Mouse (Mus musculus) forebrain, embryonic 12.5 days (tissue): ENCODE measurements around the gene Apoc3. TPM values are rescaled to one million over a fixed set of nuclear protein-coding genes. Genes with fewer than 3 reads are reported as not detected.

Experiments
- ATAC-seq: fragments of 200-750 bp; cut with Nextera tagmentation; 2 replicates; pipeline ENCODE4 v1.8.0; 2017; ENCODE audit warnings: moderate TSS enrichment; ENCODE audit not compliant: low FRiP score
- H3K27ac ChIP-seq: fragments of 300-500 bp; sonication (generic); 2 replicates; pipeline ENCODE4 v1.5.1; 2016; ENCODE audit warnings: mild to moderate bottlenecking
- H3K27me3 ChIP-seq: fragments of 300-500 bp; sonication (generic); 2 replicates; pipeline ENCODE4 v1.6.1; 2016; ENCODE audit warnings: mild to moderate bottlenecking
- H3K36me3 ChIP-seq: fragments of 300-500 bp; sonication (generic); replicated peaks from 2 replicates; pipeline ENCODE4 v1.6.1; 2016; ENCODE audit warnings: mild to moderate bottlenecking
- H3K4me1 ChIP-seq: fragments of 300-500 bp; sonication (generic); 2 replicates; pipeline ENCODE4 v1.6.1; 2016
- H3K4me2 ChIP-seq: fragments of 300-500 bp; sonication (generic); 2 replicates; pipeline ENCODE4 v1.6.1; 2016; ENCODE audit warnings: mild to moderate bottlenecking, moderate library complexity
- H3K4me3 ChIP-seq: fragments of 300-500 bp; sonication (generic); replicated peaks from 2 replicates; pipeline ENCODE4 v1.5.1; 2016; ENCODE audit warnings: mild to moderate bottlenecking
- H3K9ac ChIP-seq: fragments of 300-500 bp; sonication (generic); 2 replicates; pipeline ENCODE4 v1.6.1; 2016; ENCODE audit warnings: mild to moderate bottlenecking
- H3K9me3 ChIP-seq: fragments of 300-500 bp; sonication (generic); 2 replicates; pipeline ENCODE4 v1.6.1; 2016
- WGBS: fragments of 180-500 bp; shearing (Covaris S2); methylation state at CpG from one replicate; pipeline ENCODE4 v1.1.7; 2016; 5-methylcytosine and 5-hydroxymethylcytosine counted together
- polyA plus RNA-seq: library from polyadenylated mRNA; unstranded; fragments of >200 nt; fragmentation: Nextera tagmentation; extraction: Ambion mirVana; gene quantifications from 2 replicates; pipeline ENCODE4 v1.2.1, GENCODE M21; 2016

Apoc3 gene
- polyA plus RNA-seq: not detected in 2 replicates

GRCm38 (mm10) chr9:46235596-46235648 lies at the start of gene Apoc3:
Gene Apoc3, minus strand, starts transcription at chr9:46235636.
- H3K27ac ChIP-seq: no peak within 1 kb of the TSS
- H3K9me3 ChIP-seq: no peaks in the 10 kb centered on the region
- no peak for ATAC-seq
- no peaks in the 10 kb centered on the region for H3K36me3 ChIP-seq
- H3K27me3 ChIP-seq: 0 out of 2 replicates have a peak, but pooled peaks cover 12% of the 10 kb centered on the region
- H3K9ac ChIP-seq: no peak within 1 kb of the TSS
- peaks cover 5% of the 10 kb centered on the region for H3K4me1 ChIP-seq
- no peak within 1 kb of the TSS for H3K4me2 ChIP-seq
- no peak within 1 kb of the TSS for H3K4me3 ChIP-seq

GRCm38 (mm10) chr9:46282631-46283436 lies 47.4 kb upstream of the Apoc3 start, which contains the start of gene Bud13:
Gene Bud13, plus strand, starts transcription at chr9:46283008.
- Histone ChIP-seq H3K4me1 (peaks cover 8% of the 10 kb centered on the region), H3K4me3 (peak within 1 kb of the TSS; percentile 93), H3K27me3 (no peaks in the 10 kb centered on the region), H3K9me3 (no peaks in the 10 kb centered on the region), H3K27ac (peak within 1 kb of the TSS; percentile 81), H3K4me2 (peak within 1 kb of the TSS; percentile 61), H3K36me3 (peaks cover 56% of the 10 kb centered on the region), H3K9ac (peak within 1 kb of the TSS; percentile 92)
- WGBS: under 1% methylated on average over 55 of the region's 55 CpGs
- ATAC-seq: peak; percentile 91

- no peak for ATAC-seq
- H3K9me3 ChIP-seq: no peaks in the 10 kb centered on the region
- H3K4me2 ChIP-seq: no peak overlapping the region
- H3K9ac ChIP-seq: no peak overlapping the region
- H3K27me3 ChIP-seq: peaks cover 16% of the 10 kb centered on the region
- peaks cover 13% of the 10 kb centered on the region for H3K4me1 ChIP-seq
- peaks cover 48% of the 10 kb centered on the region for H3K36me3 ChIP-seq
- H3K27ac ChIP-seq: no peak overlapping the region
- no peak overlapping the region for H3K4me3 ChIP-seq
- 91% methylated on average over 9 of the region's 9 CpGs for WGBS
Observed at GRCm38 (mm10) chr9:46274494-46274893, 39.1 kb upstream of the Apoc3 start.

GRCm38 (mm10) chr9:46272677-46273454 lies 37.4 kb upstream of the Apoc3 start, which contains the start of gene Zpr1:
Gene Zpr1, plus strand, starts transcription at chr9:46273064.
- peak within 1 kb of the TSS; percentile 98 for H3K4me2 ChIP-seq
- peak within 1 kb of the TSS; percentile 93 for H3K4me3 ChIP-seq
- peaks cover 13% of the 10 kb centered on the region for H3K4me1 ChIP-seq
- H3K36me3 ChIP-seq: peaks cover 35% of the 10 kb centered on the region
- peaks cover 26% of the 10 kb centered on the region for H3K27me3 ChIP-seq
- no peaks in the 10 kb centered on the region for H3K9me3 ChIP-seq
- peak within 1 kb of the TSS; percentile 77 for H3K9ac ChIP-seq
- ATAC-seq: peak; percentile 95
- peak within 1 kb of the TSS; percentile 61 for H3K27ac ChIP-seq
- 6% methylated on average over 45 of the region's 45 CpGs for WGBS

- Histone ChIP-seq H3K4me3 (no peak overlapping the region), H3K4me1 (peaks cover 13% of the 10 kb centered on the region), H3K36me3 (peaks cover 27% of the 10 kb centered on the region), H3K9me3 (no peaks in the 10 kb centered on the region), H3K4me2 (no peak overlapping the region), H3K27me3 (peaks cover 26% of the 10 kb centered on the region), H3K27ac (no peak overlapping the region), H3K9ac (no peak overlapping the region)
- no peak for ATAC-seq
- 91% methylated on average over 9 of the region's 9 CpGs for WGBS
Observed at GRCm38 (mm10) chr9:46272070-46272469, 36.6 kb upstream of the Apoc3 start.

- Histone ChIP-seq H3K4me1 (peaks cover 13% of the 10 kb centered on the region), H3K27ac (no peak overlapping the region), H3K4me2 (no peak overlapping the region), H3K4me3 (no peak overlapping the region), H3K9me3 (no peaks in the 10 kb centered on the region), H3K27me3 (peaks cover 26% of the 10 kb centered on the region), H3K9ac (no peak overlapping the region), H3K36me3 (peaks cover 14% of the 10 kb centered on the region)
- WGBS: 94% methylated on average over 4 of the region's 4 CpGs
- no peak for ATAC-seq
Observed at GRCm38 (mm10) chr9:46270782-46271181, 35.3 kb upstream of the Apoc3 start.

- peaks cover 10% of the 10 kb centered on the region for H3K4me1 ChIP-seq
- no peak overlapping the region for H3K4me3 ChIP-seq
- 87% methylated on average over 5 of the region's 5 CpGs for WGBS
- ATAC-seq: no peak
- H3K9me3 ChIP-seq: no peaks in the 10 kb centered on the region
- H3K27me3 ChIP-seq: peaks cover 26% of the 10 kb centered on the region
- H3K27ac ChIP-seq: no peak overlapping the region
- no peak overlapping the region for H3K9ac ChIP-seq
- no peaks in the 10 kb centered on the region for H3K36me3 ChIP-seq
- no peak overlapping the region for H3K4me2 ChIP-seq
Observed at GRCm38 (mm10) chr9:46269125-46269524, 33.7 kb upstream of the Apoc3 start.

GRCm38 (mm10) chr9:46268343-46268873 lies 33.0 kb upstream of the Apoc3 start, which contains the start of gene Apoa5:
Gene Apoa5, plus strand, starts transcription at chr9:46268633.
- Histone ChIP-seq H3K4me1 (peaks cover 4% of the 10 kb centered on the region; the same call in 1 of the 2 replicates), H3K36me3 (no peaks in the 10 kb centered on the region), H3K4me2 (no peak within 1 kb of the TSS), H3K9ac (no peak within 1 kb of the TSS), H3K27ac (no peak within 1 kb of the TSS), H3K4me3 (no peak within 1 kb of the TSS), H3K27me3 (peaks cover 26% of the 10 kb centered on the region), H3K9me3 (no peaks in the 10 kb centered on the region)
- no peak for ATAC-seq
- WGBS: 66% methylated on average over 7 of the region's 7 CpGs

- no peak overlapping the region for H3K4me2 ChIP-seq
- no peaks in the 10 kb centered on the region for H3K36me3 ChIP-seq
- H3K9me3 ChIP-seq: no peaks in the 10 kb centered on the region
- 87% methylated on average over 7 of the region's 7 CpGs for WGBS
- no peaks in the 10 kb centered on the region for H3K27me3 ChIP-seq
- no peak for ATAC-seq
- H3K4me3 ChIP-seq: no peak overlapping the region
- no peaks in the 10 kb centered on the region for H3K4me1 ChIP-seq
- no peak overlapping the region for H3K27ac ChIP-seq
- H3K9ac ChIP-seq: no peak overlapping the region
Observed at GRCm38 (mm10) chr9:46261131-46261530, 25.7 kb upstream of the Apoc3 start.

- no peak overlapping the region for H3K27ac ChIP-seq
- H3K36me3 ChIP-seq: no peaks in the 10 kb centered on the region
- ATAC-seq: no peak
- H3K4me2 ChIP-seq: no peak overlapping the region
- no peak overlapping the region for H3K4me3 ChIP-seq
- no peaks in the 10 kb centered on the region for H3K27me3 ChIP-seq
- H3K4me1 ChIP-seq: no peaks in the 10 kb centered on the region
- 91% methylated on average over 6 of the region's 6 CpGs for WGBS
- no peaks in the 10 kb centered on the region for H3K9me3 ChIP-seq
- H3K9ac ChIP-seq: no peak overlapping the region
Observed at GRCm38 (mm10) chr9:46259111-46259510, 23.7 kb upstream of the Apoc3 start.

GRCm38 (mm10) chr9:46257546-46257945 lies 22.1 kb upstream of the Apoc3 start:
- no peak overlapping the region for H3K27ac ChIP-seq

GRCm38 (mm10) chr9:46256658-46257385 lies 21.4 kb upstream of the Apoc3 start:
- 91% methylated on average over 10 of the region's 10 CpGs for WGBS
- ATAC-seq: no peak
- no peak overlapping the region for H3K4me2 ChIP-seq

More at GRCm38 (mm10) chr9:46257546-46257945, 22.1 kb upstream of the Apoc3 start:
- H3K9me3 ChIP-seq: no peaks in the 10 kb centered on the region
- no peak overlapping the region for H3K9ac ChIP-seq
- no peak for ATAC-seq
- H3K4me1 ChIP-seq: no peaks in the 10 kb centered on the region
- no peak overlapping the region for H3K4me2 ChIP-seq
- no peaks in the 10 kb centered on the region for H3K36me3 ChIP-seq
- no peak overlapping the region for H3K4me3 ChIP-seq
- H3K27me3 ChIP-seq: no peaks in the 10 kb centered on the region
- WGBS: 85% methylated on average over 3 of the region's 3 CpGs

More at GRCm38 (mm10) chr9:46256658-46257385, 21.4 kb upstream of the Apoc3 start:
- Histone ChIP-seq H3K27me3 (no peaks in the 10 kb centered on the region), H3K4me3 (no peak overlapping the region), H3K27ac (no peak overlapping the region), H3K9me3 (no peaks in the 10 kb centered on the region), H3K4me1 (no peaks in the 10 kb centered on the region), H3K9ac (no peak overlapping the region), H3K36me3 (no peaks in the 10 kb centered on the region)
